Mouse (Mus musculus) v-Abl transformed pro-B cells (cell line): ENCODE results near the gene Mttp.

Source experiments
- in situ Hi-C, 2 experiments: fragments of 400-800 bp; cut with MboI; formaldehyde crosslinking; loops; one replicate each; pipeline ENCODE4 v1.15.1; 2025; ENCODE audit not compliant: unreplicated experiment in 2 of 2

Mttp gene

GRCm38 (mm10) chr3:138096263-138097028, 48.3 kb downstream of the Mttp start:
- in situ Hi-C loops, result no loop called here

DNA sequence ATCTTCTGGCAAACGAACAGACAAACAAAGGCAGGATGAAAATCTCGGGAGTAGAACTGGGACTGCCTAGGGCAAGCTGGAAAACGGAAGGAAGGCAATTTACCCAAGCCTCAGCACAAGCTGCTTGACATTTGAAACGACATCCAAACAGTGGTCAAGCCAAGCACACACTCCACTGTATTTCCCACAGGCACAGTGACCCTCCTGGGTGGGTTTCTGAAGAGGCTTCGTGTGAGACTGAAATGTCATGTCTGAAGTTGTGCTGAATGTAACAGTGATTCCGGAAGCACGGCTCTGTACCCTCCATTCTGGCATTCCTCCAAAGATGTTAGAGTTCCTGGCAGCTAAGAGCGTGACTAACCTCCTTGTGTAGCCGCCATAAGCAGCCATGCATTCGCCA, 49.0 kb downstream of the Mttp start:
- in situ Hi-C loops, result no loop called here

DNA sequence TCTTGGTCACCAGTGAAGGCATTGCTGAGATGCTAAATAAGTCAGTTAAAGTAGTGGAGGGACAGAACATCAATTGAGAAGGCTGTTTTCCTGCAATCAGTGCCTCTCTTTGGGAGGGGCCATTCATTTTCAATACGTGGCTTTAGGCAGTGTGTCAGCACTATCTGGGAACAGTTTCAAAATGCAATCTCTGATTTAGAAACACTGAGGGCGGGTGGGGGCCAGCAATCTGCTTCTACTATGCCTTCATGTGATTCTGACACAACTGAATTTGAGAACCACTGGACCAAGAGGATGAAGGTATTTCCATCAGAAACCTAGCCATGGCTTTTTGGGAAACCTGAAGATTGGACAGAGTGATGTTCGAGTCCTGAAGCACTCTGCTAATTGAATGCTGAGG, 49.5 kb downstream of the Mttp start:
- in situ Hi-C loops, result no loop called here

DNA sequence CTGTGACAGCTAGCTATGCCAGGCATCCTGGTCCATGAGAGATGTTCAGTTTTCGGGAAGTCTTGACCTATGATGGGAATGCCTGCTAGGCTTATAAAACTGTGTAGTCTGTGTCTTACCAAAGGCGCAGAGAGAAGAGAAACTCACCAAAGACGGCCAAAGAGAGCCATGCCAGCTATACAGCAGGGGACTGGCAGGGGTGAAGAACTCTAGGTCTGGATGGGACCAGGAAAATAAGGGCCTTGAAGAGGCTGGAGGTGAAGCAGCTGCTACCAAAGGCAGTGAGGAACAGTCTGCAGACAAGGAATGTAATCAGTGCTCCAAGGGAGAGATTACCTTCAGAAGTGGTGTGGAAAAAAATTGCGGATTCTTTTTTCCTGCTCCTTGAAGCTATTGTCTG, 60.9 kb downstream of the Mttp start:
- in situ Hi-C loops, result no loop called here

GRCm38 (mm10) chr3:138083073-138083637, 61.6 kb downstream of the Mttp start:
- in situ Hi-C loops, result no loop called here

GRCm38 (mm10) chr3:138078701-138079100, 66.1 kb downstream of the Mttp start:
- in situ Hi-C loops, result no loop called here

DNA sequence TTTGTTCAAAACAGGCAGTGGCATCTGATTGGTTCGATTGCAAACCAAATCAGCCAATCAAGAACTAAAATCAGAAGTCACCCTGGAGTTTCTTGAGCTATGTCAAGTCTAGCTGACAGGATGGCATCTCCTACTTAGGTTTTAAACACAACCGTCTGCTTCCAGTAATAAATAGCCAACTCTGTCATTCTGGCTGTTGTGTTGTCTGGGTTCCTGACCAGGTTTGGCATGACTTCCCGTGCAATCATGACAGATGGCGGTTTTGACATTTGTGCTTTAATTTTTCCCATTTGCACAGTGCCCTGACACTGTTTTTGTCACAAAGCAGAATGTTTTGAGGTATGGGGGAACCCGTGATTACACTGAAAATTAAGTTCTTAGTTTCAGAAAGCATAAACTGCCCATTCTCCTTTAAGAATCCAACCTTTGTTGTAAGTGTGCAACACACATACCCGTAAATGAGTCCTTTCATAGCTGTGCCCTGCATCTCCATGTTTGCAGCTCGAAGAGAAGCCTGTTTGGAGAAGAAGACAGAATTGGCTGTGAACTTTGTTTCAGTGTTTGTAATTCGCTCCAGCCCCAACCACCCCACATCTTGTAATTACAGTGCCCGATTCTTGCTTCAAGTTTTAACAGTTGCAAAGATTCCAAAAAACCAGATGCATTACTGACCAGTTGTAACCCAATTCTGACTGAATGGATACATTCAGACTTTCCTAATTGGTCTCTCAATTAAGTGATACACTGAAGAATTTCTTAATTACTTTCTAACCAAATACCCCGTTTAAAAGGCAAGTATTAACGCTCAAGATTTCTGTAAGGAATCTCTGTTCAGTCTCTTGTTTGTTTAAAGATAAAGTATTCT, 67.1 kb downstream of the Mttp start:
- in situ Hi-C loops, result no loop called here

DNA sequence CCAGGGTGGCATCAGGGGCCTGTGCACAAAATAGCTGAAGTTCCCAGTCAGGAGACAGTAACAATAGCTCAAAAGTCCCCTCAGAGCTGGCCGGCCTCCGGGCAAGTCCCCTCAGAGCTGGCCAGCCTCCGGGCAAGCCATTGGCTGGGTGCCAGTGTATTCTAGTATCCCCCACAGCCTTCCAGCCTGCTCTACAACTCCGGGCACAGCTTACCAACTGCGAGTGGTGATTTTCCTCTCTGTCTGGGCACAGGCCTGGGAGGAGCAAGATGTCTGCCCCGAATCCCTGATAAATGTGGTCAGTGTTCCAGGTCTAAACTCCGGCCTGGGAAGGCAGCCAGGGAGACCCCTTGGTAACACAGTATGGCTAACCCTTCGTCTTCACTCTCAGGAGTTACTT, 69.6 kb downstream of the Mttp start:
- in situ Hi-C loops, result no loop called here

GRCm38 (mm10) chr3:138074214-138074613, 70.6 kb downstream of the Mttp start:
- in situ Hi-C loops, result no loop called here

DNA sequence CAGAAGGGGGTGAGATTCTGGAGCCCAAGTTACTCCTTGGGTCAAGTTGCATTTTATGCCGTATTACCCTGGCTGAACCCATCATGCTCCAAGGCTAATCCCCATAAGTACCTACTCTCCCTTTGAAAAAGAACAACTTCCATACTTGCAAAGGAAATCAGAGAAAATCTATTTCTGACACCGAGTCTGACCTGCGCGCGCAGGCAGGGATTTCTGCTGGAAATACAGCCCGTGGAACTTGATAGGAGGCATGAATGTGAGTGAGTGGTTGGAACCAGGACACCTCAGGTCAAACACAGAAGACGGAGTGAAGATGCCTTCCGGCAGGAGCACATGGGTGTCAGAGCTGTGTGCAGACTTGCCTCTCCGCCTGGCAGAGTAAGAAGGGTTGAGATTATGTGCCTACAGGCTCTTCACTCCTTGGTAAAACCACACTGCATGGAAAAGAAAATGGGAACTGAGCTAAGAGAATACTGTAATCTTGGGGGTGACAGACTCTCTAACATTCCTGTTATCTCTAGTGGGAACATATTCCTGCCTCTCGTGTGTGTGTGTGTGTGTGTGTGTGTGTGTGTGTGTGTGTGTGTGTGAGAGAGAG, 73.2 kb downstream of the Mttp start:
- in situ Hi-C loops, result no loop called here

- in situ Hi-C loops, result no loop called here
These were observed 73.8 kb downstream of the Mttp start for GRCm38 (mm10) chr3:138071004-138071403.

DNA sequence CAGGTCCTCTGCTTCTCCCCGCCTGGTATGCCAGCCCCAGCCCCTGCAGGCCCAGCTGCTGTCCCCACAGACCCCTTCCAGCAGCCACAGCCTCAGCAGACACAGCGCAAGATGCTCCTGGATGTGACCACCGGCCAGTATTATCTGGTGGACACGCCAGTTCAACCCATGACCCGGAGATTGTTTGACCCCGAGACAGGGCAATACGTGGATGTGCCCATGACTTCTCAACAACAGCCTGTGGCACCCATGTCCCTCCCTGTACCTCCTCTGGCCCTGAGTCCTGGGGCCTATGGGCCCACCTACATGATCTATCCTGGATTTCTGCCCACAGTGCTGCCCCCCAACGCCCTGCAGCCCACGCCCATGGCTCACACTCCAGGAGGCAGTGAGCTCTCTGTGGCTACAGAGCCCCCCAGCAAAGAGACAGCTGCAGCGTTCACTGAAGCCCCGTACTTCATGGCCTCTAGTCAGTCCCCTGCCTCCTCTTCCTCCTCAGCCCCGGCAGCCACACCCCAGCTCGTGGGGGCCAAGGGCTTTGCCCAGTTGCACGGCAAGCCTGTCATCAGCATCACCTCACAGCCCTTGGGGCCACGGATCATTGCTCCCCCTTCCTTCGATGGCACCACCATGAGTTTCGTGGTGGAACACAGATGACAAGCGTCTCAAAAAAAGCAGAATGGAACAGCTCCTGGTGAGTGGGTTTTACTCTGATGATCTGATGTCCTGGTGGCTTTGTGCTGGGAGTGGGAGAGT, 74.8 kb downstream of the Mttp start:
- in situ Hi-C loops, result no loop called here

GRCm38 (mm10) chr3:138068103-138068502, 76.7 kb downstream of the Mttp start:
- in situ Hi-C loops, result no loop called here

DNA sequence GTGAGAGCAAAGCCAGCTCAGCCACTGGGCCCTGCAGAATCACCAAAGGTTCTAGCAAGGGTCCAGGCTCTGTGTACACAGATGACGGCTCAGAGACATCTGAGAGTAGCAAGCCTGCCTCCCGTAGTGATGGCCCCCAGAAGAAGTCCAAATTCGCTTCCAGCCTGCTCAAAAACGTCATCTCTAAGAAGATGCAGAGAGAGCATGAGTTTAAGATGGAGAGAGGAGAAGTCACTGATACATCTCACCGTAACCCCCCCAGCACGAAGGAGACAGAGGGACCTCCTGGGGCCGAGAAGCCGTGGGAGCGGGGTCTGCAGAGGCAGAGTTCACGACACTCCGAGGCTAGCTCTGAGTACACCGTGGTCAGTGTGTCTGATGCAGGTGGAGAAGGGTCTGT, 77.5 kb downstream of the Mttp start, which contains the start of gene Gm5105:
Gm5105 (minus strand) TSS at position 101 of the 400 bp plus-strand sequence.
- in situ Hi-C loops, result no loop called here

DNA sequence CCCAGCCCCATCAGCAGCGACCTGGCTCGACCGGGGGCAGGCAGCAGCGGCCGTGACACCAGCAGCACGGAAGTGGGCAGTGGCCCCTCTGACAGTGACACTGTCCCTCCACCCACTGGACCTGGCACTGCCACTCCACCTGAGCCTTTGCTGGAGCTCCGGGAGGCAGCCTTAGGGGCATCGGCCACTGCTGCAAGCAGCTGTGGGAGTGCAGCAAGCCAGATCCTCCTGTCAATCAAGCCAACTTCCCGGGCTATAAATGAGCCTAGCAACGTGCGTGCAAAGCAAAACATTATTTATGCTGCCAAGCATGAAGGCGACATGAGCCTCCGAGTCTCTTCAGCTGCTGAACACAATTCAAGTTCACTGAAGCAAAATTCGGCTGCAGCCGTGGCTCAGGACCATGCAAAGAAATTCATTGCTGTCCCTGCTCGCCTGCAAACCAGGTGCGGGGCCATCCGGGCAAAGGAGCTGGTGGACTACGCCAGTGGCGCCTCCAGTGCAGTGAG, 78.4 kb downstream of the Mttp start:
- in situ Hi-C loops, result no loop called here

DNA sequence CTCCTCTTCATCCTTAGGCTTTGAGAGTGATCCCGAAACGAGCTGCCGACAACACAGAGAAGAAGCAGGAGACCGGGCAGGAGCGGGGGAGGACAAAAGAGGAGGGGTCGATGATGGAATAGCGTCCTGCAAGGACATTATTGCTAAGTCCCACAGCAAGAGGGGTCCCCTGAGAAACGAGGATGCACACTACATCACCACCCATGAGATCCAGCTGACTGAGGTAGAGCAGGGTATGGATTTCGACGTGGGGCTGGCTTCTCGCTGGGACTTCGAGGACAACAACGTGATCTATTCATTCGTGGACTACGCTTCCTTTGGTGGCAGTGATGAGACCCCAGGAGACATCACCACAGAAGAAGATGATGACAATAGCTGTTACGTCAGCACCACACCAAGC, 78.8 kb downstream of the Mttp start:
- in situ Hi-C loops, result no loop called here

DNA sequence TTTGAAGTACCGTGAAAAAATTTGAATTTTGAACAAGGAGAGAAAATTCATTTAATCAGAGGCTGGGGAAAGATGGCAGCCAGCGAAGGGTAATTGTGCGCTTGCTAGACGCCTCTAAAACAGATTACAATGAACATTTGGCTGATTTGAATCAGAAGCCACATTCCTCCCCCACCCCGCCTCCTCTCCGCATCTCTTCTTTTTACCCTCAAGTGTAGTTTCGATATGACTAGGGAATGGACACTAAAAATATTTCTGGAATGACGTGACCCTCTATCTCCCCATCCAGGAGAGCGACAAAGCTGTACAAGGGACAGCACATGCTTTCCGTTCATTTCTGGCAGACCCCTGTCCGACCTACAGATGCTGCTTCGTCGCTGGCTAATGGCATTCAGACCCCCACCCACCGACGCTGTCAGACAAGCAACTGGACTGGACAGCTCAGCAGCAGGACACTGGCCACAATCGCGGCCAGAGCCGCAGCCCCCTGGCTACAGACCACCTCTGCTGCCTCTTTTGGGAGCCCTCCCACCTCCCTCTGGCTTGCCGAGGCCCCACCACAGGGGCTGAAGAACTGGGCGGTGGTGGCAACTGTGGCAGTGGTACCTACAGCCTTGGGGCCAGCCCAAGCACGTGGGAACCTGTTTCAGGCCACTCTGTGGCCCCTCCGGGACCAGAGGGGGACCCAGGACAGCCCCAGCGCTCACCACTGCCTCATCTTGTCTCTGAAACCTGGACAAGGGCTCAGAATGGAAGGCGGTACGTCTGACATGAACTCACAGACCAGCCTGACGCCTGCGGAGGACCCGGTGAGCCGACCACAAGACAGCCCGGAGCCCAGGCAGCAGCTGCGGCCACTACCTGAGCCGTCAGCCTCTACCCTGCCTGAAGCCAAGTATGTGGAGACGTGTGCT, 79.8 kb downstream of the Mttp start, which contains the start of gene 1110002E22Rik:
1110002E22Rik (plus strand) TSS at position 321 of the 914 bp plus-strand sequence.
- in situ Hi-C loops, result no loop called here

DNA sequence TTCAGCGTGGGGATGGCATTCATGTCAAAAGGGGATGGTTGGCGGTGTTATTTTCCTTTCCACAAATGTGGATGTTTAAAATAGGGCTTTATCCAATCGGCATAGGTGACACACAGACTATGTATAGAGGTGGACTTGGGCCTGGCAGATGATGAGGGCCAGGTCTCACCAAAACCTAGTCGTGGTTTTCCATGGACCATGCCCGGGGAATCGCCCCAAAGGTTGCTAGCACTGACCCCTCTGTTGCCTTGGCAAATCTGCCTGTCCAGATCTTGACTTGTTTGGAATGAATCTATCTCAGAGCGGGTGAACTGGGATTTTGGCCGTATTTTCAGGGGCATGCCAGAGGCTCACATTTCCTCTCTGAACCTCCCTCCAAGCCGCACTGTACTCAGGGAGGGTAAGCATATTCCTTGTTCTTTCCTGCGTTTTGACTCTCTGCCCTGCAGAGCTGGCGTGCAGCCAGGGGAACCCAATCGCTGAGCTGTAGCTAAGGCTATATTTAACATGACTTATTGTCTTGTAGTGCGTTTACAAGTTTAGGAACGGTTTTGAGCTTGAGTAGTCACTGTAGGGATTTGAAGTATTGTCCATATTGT, 80.9 kb downstream of the Mttp start:
- in situ Hi-C loops, result no loop called here

- in situ Hi-C loops, result no loop called here
These were observed 82.1 kb downstream of the Mttp start for GRCm38 (mm10) chr3:138062673-138063072.
